Mouse (Mus musculus) granulocyte monocyte progenitor cell, adult 5-6 weeks (primary cell): Measurements from ENCODE around the gene Macf1. TPM values are rescaled to one million over a fixed set of nuclear protein-coding genes. Genes with fewer than 3 reads are reported as not detected.

Experiments
- ATAC-seq: replicated peaks from 2 replicates; pipeline ENCODE4 v1.8.0; 2016; ENCODE audit warnings: mild to moderate bottlenecking, moderate TSS enrichment, inconsistent platforms; ENCODE audit not compliant: poor library complexity, severe bottlenecking
- total RNA-seq, 2 experiments: library from RNA; stranded (forward) in 1 of 2; stranded (reverse) in 1 of 2; fragments of 200-712, 200-1000 nt in 1 of 2; fragments of >200 nt in 1 of 2; fragmentation: Nextera tagmentation in 1 of 2; gene quantifications; 2 replicates each; pipeline ENCODE4 v1.2.3; 2014 to 2017

Macf1 gene
- total RNA-seq, 2 experiments from 2014 or later, result 129 to 162 TPM

DNA sequence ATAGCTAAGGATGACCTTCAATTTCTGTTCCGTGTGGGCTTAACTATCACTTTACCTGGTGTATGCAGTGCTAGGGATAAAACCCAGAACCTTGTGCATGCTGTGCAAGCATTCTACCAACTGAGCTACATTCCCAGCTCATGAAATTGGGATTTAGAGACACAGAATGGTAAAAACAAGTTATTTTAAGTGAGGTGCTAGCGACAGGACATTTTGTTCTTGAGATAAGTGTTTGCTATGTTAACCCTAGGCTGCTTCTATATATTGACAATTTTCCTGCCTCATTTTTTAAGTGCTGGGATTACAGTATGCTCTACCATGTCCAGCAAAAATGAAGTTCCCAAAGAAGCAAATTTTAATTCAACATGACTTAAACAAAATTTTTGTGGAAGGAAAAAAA lies 267.3 kb downstream of the Macf1 start:
- no peak for ATAC-seq

DNA sequence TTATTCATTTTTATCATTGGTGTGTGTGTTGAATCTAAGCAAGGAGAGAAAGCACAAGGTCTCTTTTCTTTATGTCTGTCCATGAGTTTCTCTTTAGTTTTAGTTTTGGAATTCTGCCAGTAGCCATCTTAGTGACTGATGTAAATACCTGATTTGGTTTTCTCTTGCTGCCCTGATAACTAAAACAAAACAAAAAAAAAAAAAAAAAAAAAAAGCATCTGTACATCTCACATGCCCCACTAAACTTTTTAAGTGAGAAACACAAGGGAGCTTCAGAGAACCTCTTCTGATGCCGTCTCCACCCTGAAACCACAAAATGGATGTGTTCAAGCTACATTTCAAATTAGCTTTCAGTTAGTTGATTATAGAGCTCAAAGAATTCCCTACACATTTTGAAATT lies 268.6 kb downstream of the Macf1 start:
- no peak for ATAC-seq

DNA sequence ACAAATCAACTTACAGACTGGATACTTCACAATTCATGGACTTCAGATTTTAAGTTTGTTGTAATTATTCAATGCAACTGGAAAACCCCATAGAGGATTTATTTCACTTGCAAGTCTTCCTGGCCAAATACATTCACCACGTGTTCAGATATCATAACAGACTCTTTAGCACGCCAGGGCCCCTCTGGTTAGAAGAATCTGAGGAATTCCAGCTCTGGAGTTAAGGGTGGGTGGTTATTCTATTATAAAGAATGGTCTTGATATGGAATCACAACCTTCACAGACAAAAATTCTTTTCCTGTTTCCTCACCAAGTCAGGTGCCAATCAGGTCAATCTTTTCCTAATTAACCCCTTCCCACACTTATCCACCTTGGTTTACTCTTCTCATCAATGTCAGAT lies 270.3 kb downstream of the Macf1 start:
- no peak for ATAC-seq

DNA sequence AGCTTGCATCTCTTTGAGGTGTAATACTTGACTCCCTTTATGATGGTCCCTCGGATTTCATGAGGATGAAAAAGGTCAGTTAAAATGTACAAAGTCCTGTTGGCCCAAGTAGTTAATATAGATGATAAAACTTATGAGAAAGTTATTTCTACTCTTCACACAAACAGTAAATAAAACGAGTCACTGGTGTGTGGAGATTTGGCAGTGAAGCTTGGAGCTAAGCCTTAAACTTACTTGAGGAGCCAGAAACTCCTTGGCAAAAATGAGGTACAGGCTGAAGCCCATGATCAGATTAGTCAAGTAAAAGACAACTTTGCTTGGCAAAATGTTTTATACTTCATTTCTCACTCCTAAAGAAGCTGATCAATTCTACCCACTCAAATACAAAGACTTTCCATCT lies 271.2 kb downstream of the Macf1 start:
- ATAC-seq, result no peak

DNA sequence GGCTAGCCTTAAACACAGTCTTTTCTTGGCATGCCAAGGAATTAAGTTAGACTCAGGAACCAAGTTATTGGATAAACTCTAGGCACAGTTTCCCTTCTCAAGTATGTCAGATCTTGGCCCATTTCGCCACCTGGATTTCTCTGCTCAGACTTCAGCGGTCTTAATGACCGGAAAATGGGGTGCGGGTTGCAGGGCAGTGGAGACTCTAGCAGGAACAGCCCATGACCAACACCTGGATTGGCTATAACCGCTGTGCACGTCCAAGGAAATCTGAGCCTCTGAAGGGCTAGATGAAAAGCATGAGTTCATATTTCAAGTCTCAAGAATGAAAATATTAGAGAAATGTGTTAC lies 271.7 kb downstream of the Macf1 start:
- ATAC-seq, result no peak

DNA sequence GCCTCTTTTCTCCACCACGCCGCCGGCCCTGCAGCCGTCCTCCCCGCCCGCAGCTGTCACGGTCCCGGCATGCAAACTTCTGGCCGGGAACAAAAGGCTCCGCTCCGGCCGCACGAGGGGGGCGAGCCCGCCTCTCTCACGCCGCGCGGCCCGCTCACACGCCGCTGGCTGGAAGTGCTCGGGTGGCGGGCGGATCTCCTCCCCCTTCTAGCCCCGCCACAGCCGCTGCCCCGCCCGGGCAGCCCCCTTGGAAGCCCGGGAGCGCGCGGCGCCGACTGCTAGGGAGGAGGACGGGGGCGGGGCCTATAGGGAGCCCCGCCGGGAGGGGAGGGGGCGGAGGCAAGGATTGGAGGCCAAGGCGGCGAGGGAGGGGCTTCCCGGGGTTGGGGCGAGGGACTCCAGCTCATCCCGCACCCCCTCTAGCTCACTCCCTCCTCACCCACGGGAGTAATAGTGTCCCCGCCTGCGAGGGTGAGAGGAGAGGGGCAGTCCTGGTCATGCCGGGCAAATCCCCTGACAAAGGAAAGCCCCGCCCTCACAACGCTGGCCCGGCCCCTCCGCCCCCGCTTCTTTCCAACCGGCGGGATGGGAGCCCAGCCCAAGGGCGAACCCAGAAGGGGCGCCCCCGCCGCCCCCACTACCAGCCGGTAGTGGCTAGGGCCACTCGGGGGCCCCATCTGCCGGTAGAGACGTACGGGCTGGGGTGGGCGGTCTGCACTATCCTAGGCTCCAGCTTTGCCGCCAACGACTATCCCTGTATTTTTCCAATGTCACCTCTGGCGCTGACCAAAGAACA lies 272.2 kb downstream of the Macf1 start:
- ATAC-seq, result peak; percentile 84

DNA sequence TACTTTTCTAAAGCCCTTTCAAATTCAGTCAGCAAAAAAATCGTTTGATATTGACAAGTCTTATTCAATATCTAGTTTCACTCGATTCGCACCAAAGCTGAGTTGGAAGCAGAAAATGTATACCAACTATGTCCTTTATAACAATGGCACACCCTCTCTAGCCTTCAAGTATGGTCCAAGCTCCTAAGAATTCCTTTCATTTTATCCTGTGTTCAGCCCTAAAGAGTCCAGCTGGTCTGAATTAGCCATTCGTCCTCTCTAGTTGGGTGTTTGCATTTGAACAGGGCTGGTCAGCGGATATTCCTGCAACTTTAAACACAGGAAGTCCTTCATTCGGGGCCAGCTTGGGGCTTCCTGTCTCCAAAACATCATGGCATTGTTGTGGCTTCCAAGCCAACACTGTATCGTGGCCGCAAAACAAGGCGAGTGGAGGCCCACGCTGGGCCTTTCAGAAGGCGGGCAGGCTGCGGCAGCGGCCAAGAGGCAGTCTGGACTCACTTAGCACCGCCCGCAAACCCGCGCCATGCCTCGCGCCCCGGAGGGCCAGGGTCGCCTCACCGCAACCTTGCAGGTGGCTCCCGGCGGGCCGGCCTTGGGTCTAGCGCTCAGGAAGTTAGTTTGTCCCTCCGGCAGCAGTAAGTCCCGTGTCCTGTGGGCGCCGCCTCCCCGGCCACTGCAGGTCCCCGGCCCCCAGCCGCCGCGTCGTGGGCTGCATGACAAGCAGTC lies 273.0 kb downstream of the Macf1 start:
- ATAC-seq, result peak; percentile 36

DNA sequence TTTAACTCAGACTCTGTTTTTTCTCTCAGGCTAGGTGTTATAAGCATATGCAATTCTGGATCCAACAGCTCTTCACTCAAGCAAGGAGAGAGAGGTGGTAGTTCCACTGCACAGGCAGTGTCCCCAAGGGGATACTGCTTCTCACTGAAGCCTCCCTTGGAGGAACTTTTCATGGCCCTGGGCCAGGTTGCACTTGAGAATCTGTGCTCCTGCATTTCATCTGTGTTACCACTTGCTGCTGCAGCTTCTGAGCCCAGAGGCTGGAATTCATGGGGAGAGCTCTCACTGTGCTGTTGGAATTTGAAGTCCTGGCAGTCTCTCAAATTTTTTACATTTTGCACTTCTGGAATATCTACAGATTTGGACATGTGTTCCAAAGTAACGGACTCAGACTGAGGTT lies 274.4 kb downstream of the Macf1 start:
- ATAC-seq, result no peak

DNA sequence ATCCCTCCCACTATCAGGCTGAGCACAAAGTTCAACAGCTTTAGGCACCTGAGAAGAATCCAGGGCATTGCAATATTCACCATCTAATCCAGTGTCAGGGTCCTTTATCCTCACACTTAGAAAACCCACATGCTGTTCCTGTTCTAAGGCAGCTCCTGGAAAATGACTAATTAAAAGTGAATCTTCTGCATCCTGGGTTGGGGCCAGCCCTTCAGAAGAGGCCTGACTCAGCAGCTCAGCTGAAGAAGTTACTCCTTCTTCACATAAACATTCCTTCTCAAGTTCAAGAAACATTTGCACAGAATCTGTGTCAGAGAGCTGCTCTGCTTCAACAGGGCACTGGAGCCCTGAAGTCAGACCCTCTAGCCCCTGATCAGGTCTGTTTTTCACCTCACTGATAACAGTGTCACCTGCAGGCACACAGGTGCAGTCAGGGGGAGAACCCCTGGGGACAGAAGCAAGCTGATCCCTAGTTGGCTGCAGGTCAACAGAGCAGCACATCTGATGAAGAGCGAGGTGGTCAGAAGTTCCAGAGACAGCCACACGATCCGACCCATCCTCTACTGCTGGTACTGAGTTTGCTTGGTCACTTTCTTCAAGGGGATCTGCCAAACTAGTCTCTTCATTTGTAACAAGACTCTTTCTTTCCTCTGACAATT lies 275.0 kb downstream of the Macf1 start:
- ATAC-seq, result no peak

DNA sequence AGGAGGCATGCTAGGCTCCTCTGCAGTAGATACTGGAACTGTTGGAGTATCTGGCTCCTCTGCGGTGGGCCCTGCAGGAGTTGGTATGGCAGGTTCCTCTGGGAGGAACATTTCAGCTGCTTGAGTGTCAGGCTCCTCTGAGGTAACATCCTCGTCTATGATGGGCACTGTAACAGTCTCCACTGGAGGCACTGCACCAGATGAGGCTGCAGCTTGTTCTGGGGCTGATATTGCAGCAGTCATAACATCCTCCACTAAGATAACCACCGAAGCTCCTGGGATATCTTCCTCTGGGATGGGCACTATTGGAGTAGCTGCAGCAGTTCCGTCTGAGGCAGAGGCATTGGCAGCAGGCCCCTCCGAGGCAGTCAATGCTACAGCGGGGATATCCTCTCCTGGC lies 276.4 kb downstream of the Macf1 start:
- ATAC-seq, result no peak

DNA sequence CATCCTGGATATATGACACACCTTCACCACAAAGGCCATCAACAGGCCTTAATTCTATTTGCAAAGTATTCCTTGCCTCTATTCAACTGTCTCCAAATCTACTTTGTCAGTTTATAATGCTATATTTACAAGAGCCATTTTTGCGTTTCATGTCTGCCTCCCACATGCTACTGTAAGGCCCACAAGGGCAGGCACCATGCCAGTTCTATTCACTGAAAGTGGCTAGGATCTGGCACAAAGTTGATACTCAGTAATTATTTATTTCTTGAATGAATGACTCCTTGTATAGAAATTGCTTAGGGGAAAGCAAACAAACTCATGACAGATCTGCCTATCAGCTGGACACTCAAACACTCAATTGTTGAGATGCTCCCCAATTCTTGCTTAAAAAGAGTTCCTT lies 280.1 kb downstream of the Macf1 start:
- no peak for ATAC-seq

DNA sequence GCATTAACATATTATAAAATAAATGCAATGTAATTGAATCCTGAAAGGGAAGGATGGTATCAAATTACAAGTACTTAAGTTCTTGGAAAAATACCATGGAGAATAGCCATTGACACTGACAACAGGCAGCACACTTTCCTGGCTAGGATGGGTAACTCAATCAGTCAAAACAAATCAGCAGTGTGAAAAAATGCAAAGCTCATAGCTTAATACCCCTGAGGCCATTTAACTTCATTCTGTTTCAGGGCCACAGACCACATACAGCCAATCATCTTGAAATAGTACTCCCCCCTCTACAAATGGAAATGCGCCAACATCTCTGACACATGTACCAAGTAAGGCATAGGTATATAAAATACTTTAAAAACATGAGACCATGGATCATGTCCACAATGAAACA lies 281.9 kb downstream of the Macf1 start:
- no peak for ATAC-seq

DNA sequence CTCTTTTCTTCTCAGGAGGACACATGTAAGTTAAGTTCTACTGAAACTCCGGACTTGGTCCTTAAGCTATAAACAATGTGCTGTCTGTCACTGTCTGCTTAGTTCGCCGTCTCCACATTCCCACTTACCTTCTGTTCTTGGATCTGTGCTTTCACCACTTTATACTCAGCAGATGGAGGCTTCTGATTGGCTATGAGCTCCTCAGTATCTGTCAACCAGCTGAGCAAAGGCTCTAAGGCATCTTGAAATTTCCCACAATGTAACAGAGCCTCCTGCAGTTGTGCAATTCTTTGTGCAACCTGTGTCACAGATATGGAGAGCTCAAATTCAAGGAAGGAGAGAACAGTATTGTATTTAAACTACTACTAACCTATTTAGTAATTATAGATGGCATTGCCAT lies 282.9 kb downstream of the Macf1 start:
- peak; percentile 48 for ATAC-seq

DNA sequence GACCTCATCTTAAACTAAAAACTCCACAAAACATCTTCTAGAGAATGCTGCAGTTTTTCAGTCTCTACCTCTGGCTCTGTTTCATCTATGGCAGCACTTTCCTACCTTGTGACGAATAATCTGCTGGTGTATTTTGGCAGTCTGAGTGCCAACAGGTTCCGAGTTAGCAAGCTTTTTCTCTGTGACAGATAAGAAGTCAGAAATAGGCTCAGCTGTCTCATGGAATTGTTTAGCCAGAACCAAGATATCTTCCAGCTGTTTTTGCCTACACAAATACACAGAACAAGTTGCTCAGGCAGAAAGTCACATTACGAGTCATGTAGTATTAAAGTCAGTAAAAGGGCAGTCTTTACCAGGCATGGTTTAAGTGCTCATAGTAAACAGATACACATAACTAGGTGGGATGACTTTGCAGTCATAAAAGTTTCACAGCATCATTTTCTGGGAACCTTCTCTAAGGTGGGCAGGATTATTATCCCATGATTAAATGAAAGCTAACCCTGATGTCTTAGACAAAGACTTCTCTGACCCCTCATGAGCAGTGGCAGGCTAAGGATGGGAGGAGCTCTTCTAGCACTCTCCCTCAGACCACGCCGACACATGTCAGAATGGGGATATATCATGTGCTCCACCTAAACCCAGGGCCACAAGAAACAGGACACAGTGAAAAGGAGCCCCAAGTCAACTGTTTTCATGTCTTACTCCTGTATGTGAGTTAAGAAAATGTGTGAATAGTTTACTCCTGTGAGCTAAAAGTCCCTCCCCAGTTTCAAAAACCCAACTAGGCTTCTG lies 286.3 kb downstream of the Macf1 start:
- ATAC-seq, result no peak

DNA sequence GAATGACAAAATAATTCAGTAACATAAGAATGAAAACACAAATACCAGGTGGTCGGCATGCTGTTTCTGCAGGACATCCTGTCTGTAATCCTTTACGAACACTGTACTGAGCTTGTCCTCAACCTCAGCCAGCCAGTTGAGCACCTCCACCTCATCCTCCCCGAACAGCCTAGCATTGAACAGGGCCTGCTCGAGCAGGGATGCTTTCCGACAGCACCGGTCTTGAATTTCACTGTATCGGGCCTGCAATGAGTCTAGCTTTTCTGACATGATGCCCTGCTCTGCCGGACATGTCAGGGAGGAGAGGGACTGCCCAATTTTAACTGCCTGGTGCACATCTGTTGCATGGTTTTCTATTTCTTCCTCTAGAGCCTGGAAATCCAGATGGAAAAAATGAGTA lies 287.1 kb downstream of the Macf1 start:
- no peak for ATAC-seq

DNA sequence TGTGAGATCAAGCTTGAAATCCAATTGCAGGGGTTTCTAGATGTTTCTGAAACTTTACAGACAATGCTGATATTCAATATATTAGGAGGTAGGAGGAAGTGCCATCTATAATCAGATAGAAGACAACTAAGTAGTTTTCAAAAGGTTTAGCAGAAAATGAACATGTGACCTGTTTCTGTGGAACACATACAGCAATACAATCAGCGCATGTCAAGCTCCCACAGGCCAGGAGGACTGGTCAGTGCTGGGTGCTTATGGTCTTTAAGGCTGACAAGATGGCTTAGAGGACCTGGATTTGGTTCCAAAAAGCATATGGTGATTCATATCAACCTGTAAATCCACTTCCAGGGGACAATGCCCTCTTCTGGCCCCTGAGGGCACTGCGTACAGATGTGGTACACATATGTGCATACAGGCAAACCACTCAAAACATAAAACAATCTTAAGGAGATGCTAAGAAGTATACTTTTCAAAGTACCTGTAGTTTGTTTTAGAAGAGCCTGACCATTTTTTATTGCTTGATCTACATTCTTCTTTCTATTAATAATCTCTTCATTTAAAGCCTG lies 288.6 kb downstream of the Macf1 start:
- ATAC-seq, result no peak

DNA sequence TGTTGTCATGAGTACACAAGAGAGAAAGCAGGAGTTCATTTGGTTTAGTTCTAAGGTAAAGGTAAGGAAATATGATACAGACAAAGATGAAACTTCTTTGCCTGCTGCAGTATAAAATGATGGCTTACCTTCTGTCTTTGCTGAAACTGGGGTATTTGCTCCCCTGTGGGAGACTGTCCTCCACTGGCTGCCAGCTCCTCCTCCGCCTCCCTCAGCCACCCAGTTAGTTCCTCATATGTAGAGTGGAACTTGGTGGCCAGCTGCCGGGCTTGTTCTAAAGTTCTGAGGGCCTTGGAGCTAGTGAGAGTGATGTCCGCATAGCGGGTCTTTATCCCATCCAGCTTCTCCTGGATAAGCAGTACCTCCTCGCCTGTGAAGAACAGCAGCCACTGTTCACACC lies 289.3 kb downstream of the Macf1 start:
- no peak for ATAC-seq

DNA sequence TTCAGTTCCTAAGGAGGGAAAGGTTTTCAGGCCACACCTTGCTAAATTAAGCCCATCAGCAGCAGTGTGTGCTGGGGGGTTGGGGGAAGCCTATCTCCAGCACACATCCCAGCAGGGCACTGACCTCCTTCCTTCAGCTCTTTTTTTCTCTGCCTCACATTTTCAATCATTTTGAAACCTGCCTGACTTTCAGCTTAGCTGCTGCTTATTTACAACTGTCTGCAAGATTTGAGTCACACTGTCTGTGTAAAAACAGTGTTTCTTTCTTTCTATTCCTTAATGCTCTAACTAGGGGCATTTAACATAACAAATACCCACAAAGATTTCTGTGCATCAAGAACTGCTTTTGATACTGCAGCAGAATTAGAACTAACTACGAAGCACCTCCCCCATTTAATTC lies 289.9 kb downstream of the Macf1 start:
- ATAC-seq, result no peak

DNA sequence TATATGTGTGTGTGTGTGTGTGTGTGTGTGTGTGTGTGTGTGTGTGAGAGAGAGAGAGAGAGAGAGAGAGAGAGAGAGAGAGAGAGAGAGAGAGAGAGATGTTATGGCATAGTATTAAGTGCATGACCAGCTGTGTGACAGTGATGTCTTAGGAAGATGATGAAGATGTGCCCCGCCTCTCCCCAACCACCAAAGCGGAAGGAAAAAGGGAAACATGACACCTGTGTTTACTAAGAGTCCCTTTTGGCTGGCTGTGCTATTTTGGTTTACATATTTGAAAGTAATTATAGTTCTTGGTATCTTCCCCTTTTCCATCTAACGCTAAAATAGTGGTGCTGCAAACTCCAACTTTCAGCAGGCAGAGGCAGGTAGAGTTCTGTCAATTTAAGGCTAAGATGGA lies 291.2 kb downstream of the Macf1 start:
- ATAC-seq, result no peak

DNA sequence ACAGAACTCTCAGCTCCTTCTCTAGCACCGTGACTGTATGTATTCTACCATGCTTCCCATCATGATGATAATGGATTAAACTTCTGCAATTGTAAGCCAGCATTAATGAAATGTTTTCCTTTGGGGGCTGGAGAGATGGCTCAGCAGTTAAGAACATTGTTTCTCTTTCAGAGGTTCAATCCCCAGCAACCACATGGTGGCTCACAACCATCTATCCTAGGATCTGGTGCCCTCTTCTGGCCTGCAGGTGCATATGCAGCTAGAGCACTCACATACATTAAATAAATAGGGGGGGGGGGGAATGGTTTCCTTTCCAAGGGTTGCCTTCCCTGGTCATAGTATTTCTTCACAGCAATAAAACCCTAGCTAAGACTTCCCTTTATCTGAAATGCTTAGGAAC lies 292.0 kb downstream of the Macf1 start:
- ATAC-seq, result peak; percentile 87

DNA sequence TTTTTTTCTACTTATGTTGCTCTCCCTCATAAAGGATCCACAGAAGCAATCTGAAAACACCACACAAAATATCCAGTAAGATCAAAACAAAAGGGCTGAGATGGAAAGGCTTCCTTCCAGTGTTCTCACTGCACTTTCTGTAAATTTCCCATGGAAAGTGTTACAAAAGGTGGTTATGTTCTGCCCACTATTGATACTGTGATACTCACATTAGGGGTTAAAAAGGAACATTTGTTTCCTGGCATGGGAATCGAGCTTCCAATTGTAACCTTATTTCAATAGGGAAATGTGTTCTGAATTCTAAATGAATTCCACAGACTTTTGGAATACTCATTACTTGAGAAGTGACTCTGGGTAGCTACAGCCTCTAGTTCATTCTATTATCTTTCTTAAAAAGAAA lies 299.1 kb downstream of the Macf1 start:
- ATAC-seq, result no peak
